Mouse (Mus musculus): ENCODE measurements around the gene Zfp503.

Zfp503 gene

DNA sequence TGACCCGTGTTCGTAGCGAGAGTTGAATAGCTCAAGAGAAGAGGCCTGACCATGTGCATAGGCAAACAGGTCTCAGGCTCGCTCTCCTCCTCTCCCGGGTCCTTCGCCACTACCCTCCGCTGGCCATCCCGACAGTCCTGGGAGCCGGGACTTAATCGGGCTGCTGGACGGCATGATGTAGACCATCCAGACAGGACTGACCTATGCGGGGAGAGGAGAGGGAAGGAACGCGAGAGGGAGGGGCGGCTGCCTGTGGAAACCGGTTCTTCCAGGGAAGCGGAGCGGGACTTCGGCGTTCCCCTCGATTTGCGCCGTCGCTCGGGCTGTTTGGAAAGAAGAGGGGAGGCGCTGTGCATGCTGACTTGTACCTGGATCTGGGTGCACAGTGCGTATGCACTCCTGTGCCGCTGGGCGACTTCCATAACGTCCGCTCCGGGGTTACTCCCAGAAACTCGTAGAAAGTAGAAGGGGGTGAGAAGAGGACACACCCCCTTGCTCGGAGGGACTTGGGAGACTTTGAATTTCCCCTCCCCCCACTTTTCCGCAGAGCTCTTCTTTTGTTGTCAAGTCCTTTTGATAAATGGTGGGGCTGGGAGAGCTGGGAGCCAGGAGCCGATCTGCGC lies at the start of gene Zfp503:
Gene Zfp503, minus strand, starts transcription at position 311 of the 623 bp plus-strand sequence.
- DNase-seq (ENCODE audit: low read depth, low spot score) = no peak

DNA sequence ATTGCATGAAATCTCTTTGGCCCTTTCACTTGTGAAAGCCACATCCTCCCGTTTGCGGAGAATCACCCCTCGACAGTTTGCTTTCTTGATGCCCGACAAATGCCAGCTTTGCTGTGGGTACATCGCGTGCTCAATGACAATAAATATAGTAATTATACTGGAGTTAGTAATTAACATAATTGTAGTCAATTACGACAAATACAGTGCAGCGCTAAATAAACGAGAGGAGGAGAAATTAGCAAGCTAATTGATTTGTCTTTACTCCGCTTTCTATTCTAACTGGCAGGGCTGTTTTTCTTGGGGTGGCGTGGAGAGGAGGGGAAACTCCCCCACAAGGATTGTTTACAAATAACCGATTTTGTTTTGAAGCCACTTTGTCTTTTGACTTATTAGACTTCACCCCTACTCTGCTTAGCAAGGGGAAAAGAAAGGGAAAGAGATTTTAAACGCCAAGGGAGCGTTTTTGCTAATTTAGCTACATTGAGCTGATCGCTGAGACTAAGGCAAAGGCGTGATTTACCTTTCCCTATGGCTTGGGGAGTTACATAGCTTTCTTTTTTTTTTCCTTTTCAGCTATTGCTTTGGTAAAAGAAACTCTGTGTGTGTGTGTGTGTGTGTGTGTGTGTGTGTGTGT lies 48.2 kb upstream of the Zfp503 start:
- no peak for DNase-seq (ENCODE audit: low read depth, low spot score)

DNA sequence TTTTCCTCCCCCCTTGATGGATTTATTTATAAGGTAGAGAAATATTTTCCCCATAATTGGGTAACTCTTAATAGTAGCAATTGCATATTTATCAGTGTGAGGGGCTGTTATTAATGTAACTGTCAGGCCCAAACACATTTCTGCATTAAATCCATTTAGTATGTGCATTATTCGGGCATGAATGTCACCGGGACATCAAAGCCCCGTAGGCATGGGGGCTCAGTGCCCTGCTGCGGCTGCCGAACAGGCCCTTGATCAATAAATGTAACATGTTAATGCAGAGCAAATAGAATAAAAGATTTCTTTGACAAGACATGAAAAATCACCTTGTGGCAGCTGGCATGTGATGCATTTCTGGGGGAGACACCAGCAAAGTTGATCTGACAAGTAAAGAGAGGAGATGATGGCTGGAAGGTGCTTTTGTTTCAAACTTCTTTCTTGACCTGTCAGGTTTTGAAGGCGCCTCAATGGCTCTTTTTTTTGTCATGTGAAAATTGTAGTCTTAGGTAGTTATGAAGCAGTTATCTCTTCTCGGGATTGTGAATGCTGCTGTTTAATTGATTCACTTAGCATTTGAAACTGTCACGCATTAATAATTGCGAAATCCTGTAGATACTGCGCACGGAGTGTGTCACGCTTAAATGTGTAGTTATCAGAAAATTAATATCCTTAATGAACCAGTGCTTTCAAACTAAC lies 47.5 kb upstream of the Zfp503 start:
- no peak for DNase-seq (ENCODE audit: low read depth, low spot score)

DNA sequence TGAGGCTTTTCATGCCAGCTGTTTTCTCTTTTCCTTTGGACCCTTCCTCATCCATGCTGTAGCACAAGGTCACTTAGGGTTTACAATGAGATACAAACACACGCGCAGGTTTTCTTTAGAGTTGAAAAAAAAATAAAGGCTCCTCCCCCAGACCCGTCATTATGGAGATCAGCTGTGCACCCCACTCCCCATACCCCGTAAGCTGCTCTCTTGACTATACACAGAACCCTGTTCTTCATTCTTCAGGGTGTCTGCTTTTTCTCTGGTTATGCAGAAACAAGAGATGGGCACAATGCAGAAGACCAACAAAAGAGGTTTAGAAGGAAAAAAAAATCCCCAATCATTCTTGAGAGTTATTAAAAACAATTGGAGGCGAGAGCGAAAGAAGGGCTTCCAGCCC lies 46.9 kb upstream of the Zfp503 start:
- no peak for DNase-seq (ENCODE audit: low read depth, low spot score)

DNA sequence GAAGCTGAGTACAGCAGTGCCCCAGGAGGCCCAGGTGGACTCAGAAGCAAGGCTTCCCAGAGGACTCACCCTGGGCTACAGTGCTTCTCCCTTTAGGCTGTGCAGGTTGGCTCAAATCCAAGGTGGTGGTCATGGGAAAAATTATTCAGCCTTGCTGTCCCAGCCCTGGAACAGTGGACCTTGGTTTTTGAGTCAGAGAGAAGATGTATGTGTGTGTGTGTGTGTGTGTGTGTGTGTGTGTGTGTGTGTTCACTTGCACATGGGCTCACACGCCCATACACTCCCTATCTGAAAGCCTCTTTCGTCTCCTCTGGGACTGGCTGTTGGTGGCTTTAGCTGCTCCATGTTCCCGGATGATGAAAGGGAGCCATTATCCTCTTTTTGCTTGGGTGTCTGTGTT lies 46.5 kb upstream of the Zfp503 start:
- DNase-seq (ENCODE audit: low read depth, low spot score) = no peak

DNA sequence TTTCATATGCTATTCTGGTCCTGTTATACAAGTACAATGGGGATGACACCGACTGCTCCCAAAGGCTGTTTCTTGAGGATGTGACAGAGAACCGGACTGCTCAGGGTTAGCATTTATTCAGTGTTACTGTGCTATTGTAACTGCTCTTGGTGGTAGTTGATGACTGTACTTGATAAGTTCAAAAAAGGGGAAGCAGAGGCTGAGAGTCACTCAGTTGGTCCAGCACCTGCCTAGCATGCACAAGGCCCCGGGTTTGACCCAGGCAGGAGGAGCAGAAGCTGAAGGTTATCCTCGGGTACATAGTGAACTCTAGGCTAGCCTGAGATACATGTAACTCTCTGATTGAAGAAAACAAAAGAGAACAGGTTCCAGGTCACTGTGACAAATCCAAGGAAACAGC lies 34.1 kb upstream of the Zfp503 start:
- DNase-seq (ENCODE audit: low read depth, low spot score) = no peak

DNA sequence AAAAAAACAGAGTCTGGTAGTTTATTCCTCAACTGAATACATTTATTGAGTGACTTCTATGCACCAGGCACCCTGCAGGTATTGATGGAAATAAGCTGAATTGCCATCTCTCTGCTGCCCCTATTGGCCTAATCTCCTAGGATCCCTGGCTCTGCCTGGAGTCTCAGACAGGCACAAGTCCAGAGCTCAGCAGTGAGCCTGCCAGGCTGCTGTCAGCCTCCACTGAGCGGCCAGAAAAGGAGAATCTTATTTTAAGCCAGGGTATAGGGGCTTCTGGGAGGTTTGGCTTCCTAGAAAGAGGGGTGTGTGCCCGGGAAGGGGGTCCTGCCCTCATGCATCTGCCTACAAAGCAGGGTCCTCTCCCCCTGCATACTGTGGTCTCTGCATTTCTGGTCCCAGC lies 31.5 kb upstream of the Zfp503 start:
- no peak for DNase-seq (ENCODE audit: low read depth, low spot score)

DNA sequence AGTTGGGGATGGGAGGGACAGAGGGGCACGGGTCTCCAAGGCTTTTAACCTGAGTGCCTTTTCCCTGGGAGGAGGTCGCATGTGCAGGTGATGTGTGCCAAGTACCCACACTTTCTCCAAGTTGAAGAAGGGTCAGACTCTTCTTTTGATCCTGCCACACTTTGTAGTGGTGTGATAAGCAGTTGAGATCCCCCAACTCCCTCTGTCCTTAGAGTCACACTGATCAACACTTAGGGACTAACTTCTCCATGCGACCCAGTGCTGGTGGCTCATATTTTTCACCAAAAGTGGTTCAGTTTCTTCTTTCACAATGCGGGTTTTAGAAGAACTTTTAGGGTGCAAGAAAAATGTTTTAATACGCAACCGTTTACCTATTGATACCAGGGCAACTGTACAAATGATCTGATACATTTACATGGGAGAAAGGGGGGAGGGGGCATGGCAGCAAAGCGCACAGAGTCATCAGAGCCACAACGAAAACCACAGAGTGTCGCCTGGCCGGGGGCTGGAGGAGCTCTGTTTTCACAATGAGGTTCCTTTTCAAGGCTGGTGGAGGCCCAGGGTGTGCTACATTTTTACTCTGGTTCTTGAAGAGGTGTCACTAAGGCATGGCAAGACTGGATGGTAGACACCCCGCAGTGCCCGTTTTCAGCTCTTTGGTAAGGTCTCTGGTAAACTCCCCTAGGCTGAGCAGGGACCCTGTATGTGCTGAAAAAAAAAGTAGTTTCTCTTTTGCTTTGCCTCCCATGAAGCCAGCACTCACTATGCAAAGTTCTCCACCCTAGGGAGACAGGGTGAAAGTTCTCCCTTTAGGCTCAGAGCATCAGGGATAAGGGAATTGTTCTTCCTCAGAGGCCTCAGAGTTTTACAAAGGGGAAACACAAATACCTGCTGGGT lies 30.8 kb upstream of the Zfp503 start:
- no peak for DNase-seq (ENCODE audit: low read depth, low spot score)

DNA sequence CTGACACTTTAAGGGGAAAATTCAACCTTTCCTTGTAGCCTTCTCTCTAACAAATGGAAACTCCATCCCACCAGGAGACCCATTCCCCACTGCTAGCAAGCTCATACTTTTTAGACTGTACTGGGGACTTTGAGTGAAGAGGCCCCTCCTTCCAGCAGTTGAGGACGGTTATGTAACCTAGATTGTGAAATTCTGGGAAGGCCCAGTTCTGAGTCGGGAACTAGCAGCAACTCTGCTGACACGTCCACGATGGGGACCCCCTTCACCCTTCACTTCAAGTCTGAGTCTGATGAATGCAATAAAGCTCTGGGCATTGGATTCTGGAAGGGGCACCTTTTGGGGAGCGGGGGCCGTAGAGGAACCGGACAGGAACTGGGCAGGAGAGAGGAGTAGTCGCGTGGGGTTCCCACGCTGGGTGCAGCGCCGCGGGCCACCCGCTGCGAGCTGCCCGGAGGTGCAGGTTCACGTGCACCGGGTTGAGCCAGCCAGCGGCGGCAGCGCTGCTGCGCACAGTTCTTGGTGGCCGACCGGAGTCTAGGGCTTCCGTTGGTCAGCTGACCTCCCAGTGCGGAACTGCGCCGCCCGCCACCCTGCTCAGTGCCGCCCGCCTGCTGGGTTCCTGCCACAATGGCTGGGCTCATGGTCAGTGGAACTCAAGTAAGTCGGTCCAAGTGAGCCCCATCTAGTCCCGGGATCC lies 30.0 kb upstream of the Zfp503 start, which contains the start of gene Lrmda:
Gene Lrmda, plus strand, starts transcription at position 461 of the 697 bp plus-strand sequence.
- no peak for DNase-seq (ENCODE audit: low read depth, low spot score)

DNA sequence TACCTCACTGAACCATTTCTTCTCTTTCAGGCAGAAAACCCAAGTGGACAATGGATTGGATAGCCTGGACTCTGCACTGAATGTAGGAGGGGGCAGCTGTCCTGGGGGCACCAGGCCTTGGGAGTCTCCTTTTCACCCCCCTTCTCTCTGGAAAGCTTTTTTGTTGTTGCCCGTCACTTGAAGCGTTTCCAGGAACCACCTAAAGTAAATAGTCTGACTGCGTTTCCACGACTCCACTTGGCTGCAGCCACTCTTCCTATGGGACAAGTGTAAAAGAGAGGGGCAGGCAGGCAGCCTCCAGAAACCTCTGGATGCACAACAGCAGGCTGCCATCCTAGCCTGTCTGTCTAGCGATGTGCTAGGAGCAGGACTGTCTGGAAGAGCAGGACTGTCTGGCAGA lies 27.6 kb upstream of the Zfp503 start:
- no peak for DNase-seq (ENCODE audit: low read depth, low spot score)

DNA sequence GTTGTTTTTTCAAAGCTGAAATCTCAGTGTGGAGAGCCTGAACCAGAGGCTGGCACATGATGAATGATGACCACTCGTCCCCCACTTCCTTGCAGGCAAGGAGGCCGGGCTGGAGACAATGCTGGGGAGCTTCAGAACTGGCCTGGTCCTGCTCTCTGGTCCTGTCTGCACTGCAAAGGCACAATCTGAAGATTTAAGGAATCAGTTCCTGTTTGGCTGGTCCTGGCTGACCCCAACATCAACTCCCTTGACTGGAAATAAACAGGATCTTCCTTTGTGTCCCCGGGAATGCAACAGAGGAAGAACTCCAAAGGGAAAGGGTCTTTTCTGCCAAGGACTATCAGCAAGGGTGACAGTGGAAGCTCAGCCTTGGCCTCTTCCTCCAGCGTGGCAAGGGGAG lies 25.4 kb upstream of the Zfp503 start:
- no peak for DNase-seq (ENCODE audit: low read depth, low spot score)

DNA sequence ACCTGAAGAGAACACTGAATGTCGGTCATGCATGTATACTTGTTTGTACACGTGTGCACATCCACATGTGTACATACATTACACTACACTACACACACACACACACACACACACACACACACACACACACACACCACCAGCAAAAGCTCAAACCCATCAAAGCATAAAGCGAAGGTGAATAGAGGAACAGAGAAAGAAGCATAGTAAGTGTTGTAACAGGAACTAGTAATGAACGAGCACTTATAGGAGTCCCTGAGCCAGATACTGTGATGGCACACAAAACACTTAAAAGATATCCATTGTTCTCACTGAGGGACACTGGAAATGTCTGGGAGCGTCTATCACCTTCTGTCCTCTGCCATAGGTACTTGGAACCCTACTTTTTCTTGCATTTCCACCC lies 24.9 kb upstream of the Zfp503 start:
- DNase-seq (ENCODE audit: low read depth, low spot score) = no peak

DNA sequence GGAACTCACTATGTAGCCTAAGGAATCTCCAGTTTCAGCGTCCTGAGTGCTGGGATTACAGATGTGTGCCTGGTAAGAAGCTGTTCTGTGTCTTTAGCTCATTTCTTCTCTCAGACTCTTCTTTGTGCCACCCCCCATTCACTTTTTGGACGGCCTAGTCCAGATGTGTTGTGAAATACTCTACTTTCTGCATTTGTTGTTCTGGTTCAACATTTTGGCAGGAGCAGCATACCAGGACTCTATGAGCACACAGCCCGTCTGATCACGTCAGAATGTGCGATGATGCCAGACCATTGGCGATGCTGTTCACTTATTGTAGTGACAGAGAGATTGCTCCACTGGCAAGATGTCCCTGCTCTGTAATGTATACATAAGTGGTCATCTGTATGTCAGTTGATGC lies 17.6 kb upstream of the Zfp503 start:
- no peak for DNase-seq (ENCODE audit: low read depth, low spot score)

DNA sequence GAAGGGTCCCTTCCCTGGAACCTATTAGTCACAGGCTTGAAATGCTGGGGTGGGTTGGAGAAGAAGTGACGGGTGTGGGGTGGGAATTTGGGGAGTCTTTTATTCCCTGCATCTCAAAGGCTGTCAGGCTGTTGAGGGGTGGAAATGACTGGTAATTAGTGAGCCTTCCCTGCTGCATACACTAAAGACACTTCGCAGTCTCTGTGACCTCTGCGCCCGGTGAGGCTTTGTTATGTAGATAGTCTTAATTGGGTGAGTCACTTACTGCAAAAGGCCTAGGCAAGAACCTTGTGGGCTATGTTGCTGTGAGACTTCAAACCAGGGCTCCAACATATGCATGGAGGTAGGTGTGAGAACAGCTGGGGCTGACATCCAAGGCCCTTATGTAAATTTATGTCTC lies 15.5 kb upstream of the Zfp503 start:
- no peak for DNase-seq (ENCODE audit: low read depth, low spot score)

DNA sequence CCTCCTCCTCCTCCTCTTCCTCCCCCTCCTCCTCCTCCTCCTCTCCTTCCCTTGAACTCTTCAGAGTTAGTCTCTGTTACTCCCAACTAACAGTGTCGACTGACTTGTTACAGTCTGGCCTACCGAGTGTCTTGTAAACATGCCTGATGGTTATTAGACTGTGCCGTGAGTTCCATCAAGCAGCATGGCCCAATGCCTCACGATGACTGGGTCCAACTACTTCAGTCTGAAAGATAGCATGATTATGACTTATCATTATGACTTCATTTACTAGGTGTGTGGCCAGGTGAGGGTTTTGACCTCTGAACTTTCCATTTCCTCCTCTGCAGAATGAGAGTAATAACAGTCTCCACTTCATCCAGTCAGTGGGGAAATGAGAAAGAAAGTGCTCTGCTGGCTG lies 14.2 kb upstream of the Zfp503 start:
- DNase-seq (ENCODE audit: low read depth, low spot score) = no peak

DNA sequence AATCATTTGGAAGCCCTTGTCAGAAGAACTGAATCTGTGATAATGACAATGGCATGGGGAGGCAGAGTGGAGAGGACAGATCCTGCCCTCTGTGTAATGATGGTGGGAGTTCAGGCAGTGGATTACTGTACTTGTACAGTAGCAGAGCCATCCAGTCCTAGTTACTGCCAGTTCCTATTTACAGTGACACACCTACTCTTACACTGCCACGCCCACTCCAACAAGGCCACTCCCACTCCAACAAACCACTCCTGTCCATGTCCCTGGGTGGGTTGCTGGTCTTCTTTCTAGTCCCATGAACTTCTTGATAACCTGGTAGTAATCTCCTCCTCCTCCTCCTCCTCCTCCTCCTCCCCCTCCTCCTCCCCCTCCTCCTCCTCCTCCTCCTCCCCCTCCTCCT lies 13.8 kb upstream of the Zfp503 start:
- no peak for DNase-seq (ENCODE audit: low read depth, low spot score)

DNA sequence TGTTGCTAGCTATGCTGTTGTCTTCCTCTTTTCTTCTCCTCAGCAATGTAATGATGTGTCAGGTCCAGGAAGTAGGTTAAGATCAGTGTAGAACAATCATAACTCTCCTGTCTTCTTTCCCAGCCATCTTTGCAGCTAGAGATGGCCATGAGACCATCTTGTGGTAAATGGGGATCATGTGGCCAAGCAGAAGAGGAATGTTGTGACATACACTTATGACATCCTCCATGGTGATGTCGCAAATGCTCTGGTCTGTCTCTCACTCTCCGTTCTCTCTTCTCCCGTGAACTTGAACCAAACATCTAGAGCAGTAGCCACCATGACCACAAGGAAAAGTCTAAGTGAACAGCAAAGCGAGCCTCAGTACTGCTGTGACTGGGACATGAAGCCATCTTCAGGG lies 10.2 kb upstream of the Zfp503 start:
- DNase-seq (ENCODE audit: low read depth, low spot score) = no peak

DNA sequence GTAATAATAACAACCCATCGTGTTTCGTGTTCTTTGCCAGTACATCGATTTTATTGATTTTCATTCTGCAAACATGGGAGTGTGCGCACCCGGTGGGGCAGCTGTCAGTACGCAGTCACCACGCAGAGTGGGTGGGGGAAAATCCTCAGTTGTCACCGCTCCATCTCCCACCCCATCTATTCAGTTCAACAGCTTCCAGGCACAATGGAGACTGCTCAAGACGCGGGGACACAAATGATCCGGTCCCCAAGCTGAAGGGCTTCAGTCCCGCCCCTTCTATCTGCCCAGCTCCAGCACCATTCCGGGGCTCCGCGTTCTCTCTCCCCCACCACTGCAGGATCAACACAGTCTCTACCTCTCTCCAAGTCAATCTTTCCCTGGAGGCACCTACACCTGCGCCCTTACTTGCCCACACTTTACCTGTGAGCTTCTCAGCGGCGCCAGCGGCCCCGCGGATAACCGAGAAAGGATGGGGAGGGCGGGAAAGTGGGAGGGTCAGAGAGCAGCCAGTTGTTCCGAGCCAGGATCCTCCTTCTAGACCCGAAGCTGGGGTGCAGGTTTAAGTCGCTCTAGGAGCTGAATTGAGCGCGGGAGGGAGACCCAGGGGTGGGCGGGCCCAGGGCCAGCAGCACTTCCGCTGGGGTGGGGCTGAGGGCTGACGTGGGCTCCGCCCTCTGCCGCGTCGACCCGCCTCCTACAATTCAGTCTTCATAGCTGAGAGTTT lies 5.8 kb upstream of the Zfp503 start:
- peak; percentile 64 for DNase-seq (ENCODE audit: low read depth, low spot score)

DNA sequence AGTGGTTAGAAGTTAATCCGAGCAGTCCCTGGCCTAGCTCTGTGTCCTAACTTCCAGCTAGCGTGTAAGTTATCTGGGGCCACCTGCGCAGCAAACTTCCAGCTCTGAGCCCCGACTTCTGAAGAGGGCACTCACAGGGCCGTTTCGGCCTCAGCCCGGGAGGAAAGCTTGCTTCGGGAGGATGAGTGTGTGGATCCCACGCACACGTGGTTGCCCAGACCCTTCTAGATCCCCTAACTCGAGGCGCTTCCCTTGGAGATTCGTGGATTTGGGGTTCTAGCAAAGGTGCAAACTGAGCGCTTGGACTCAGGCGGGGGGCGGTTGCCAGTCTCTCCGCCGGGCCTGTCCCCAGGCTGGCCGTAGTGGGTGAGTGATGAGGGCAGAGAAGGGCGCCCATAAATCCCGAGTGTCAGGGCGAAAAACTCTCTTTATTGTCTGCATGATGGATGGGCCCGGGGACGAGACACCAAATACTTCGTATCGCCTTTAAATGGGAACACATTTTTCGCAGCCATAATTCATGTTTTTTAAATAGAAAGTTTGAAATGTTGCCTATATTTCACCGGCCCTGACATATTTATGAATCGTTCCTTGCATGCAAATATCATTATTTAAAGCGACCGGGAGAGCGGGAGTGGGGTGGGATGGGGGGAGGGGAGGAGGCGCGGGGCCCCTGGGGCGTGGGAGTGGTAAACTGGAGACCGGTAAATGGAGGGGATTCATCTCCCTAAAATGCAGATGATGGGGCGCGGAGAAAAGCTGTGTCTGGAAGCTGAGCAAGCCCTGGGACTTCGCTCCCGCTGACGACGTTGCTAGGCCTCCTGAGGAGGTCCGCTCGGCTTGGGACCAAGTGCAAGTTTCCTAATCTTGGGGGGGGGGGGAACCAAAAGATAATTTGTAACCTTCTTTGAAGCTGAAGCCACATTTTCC lies 4.9 kb upstream of the Zfp503 start:
- no peak for DNase-seq (ENCODE audit: low read depth, low spot score)

Data from CD4-positive helper T cell, adult 2 months (primary cell).